Mouse (Mus musculus): ENCODE measurements around the gene Phactr2.
"Not testable (repeated sequence)": the region's sequence is repeated elsewhere in the genome, so short reads cannot be mapped to it uniquely, and the experiment has no call there.

Gene Phactr2

GRCm38 (mm10) chr10:13212829-13213228 lies 261.4 kb downstream of the Phactr2 start:
- DNase-seq (ENCODE audit: low spot score in 2 of 2) = no peak

GRCm38 (mm10) chr10:13212326-13212725 lies 261.9 kb downstream of the Phactr2 start:
- no peak for DNase-seq (ENCODE audit: low spot score in 2 of 2)

- DNase-seq (ENCODE audit: low spot score in 2 of 2) = no peak
Measured at GRCm38 (mm10) chr10:13209930-13210637, 264.1 kb downstream of the Phactr2 start.

- no peak for DNase-seq (ENCODE audit: low spot score in 2 of 2)
Measured at GRCm38 (mm10) chr10:13209506-13209905, 264.7 kb downstream of the Phactr2 start.

GRCm38 (mm10) chr10:13209061-13209460 lies 265.2 kb downstream of the Phactr2 start:
- DNase-seq (ENCODE audit: low spot score in 2 of 2) = no peak

GRCm38 (mm10) chr10:13201741-13202293 lies 272.4 kb downstream of the Phactr2 start:
- no peak for DNase-seq (ENCODE audit: low spot score in 2 of 2)

GRCm38 (mm10) chr10:13200862-13201261 lies 273.4 kb downstream of the Phactr2 start:
- DNase-seq (ENCODE audit: low spot score in 2 of 2) = no peak

- DNase-seq (ENCODE audit: low spot score in 2 of 2) = no peak
Measured at GRCm38 (mm10) chr10:13199234-13199633, 275.0 kb downstream of the Phactr2 start.

GRCm38 (mm10) chr10:13196872-13197507 lies 277.2 kb downstream of the Phactr2 start:
- DNase-seq (ENCODE audit: low spot score in 2 of 2) = no peak

- DNase-seq (ENCODE audit: low spot score in 2 of 2) = not testable (repeated sequence)
Measured at GRCm38 (mm10) chr10:13193496-13193895, 280.7 kb downstream of the Phactr2 start.

GRCm38 (mm10) chr10:13192731-13193351 lies 281.4 kb downstream of the Phactr2 start, which contains the start of gene Ltv1:
TSS of gene Ltv1 (minus strand) at chr10:13193168.
- DNase-seq (ENCODE audit: low spot score in 2 of 2) = peak; percentile 95 to 96

- no peak for DNase-seq (ENCODE audit: low spot score in 2 of 2)
Measured at GRCm38 (mm10) chr10:13189881-13190280, 284.3 kb downstream of the Phactr2 start.

- no peak for DNase-seq (ENCODE audit: low spot score in 2 of 2)
Measured at GRCm38 (mm10) chr10:13186754-13187153, 287.5 kb downstream of the Phactr2 start.

- peak in 1 of 2 experiments; percentile 1 for DNase-seq (ENCODE audit: low spot score in 2 of 2)
Measured at GRCm38 (mm10) chr10:13184170-13184766, 289.9 kb downstream of the Phactr2 start.

- DNase-seq (ENCODE audit: low spot score in 2 of 2) = no peak
Measured at GRCm38 (mm10) chr10:13180211-13180610, 294.0 kb downstream of the Phactr2 start.

- DNase-seq (ENCODE audit: low spot score in 2 of 2) = no peak
Measured at GRCm38 (mm10) chr10:13177973-13178624, 296.1 kb downstream of the Phactr2 start, which contains the start of gene Zc2hc1b. TSS of gene Zc2hc1b (minus strand) at chr10:13178023.

GRCm38 (mm10) chr10:13175866-13176265 lies 298.3 kb downstream of the Phactr2 start:
- no peak for DNase-seq (ENCODE audit: low spot score in 2 of 2)

GRCm38 (mm10) chr10:13172798-13173221 lies 301.4 kb downstream of the Phactr2 start:
- DNase-seq (ENCODE audit: low spot score in 2 of 2) = no peak

- DNase-seq (ENCODE audit: low spot score in 2 of 2) = no peak
Measured at GRCm38 (mm10) chr10:13171461-13171860, 302.8 kb downstream of the Phactr2 start.

GRCm38 (mm10) chr10:13170739-13171448 lies 303.3 kb downstream of the Phactr2 start:
- no peak for DNase-seq (ENCODE audit: low spot score in 2 of 2)

GRCm38 (mm10) chr10:13168461-13168860 lies 305.8 kb downstream of the Phactr2 start:
- DNase-seq (ENCODE audit: low spot score in 2 of 2) = no peak

Measured in natural killer cell, adult 2 months (primary cell).